Mouse (Mus musculus): Measurements from ENCODE around the gene Adam3. TPM values are rescaled to one million over a fixed set of nuclear protein-coding genes. Genes with fewer than 3 reads are reported as not detected.

The Adam3 gene
- total RNA-seq (2021) = 0.15 TPM in 1 of 2 replicates, not detected in the other
- long read RNA-seq, experiment 1 = 0 reads
- long read RNA-seq, experiment 2 = 0 reads

DNA sequence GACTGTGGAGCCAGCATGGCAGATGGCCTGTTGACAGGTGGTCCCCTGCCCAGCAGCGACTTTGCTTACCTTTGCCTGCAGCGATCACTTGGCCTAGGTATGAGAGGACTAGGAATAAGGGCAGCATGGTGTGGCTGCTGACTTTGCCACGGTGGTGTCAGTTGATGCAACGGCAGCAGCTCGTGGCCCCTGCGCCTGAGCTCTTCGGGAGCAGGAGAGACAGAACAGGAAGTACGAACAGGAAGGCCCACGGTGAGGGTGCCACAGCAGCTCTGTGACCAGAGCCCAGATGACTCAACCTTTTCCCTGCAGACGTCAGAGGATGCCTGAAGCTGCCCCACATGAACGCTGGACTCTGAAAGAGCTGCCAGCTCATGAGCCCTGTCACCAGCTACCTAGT is at the start of gene Adam3:
Gene Adam3, minus strand, starts transcription at position 223 of the 400 bp plus-strand sequence.
- no peak for DNase-seq

- DNase-seq = no peak
These were observed 596 bp downstream of the Adam3 start for GRCm38 (mm10) chr8:24724886-24725626.

Other genes with a start within 250 kb of the Adam3 start
- gene Adam5, start 98.5 kb upstream of the Adam3 start, total RNA-seq (2021) = 0.52 and 1.0 TPM in 2 replicates

Data from adrenal gland, postnatal 14 days (tissue).